In genomic region chr17:51288751-51289150, GRCm38 (mm10) we compare ENCODE assay signal across 8 mouse cellular contexts.
A peak's percentile ranks its signal among the peaks of the same experiment; 100 is the strongest.
DNase-seq lines count a peak whose midpoint lies in the region; ATAC-seq lines count a peak whose summit lies in the region.

No protein-coding gene starts in this region.

- intact Hi-C loops in gastrocnemius, postnatal 14 days (cut with DNase I; ENCODE audit: low total_unique reads) = no loop called here

- DNase-seq in frontal cortex, adult 2 months (ENCODE audit: extremely low spot score in 1 of 2, low spot score in 1 of 2) = peak; percentile 13 to 25
- peak; percentile 90 to 91 for DNase-seq in B cell, adult 2 months
- peak; percentile 28 for DNase-seq in c-Kit-positive CD71-negative TER-119-negative erythroid progenitor cells, embryonic 14.5 days (ENCODE audit: low read depth)
- DNase-seq in gastrocnemius, postnatal 14 days = peak; percentile 34
- DNase-seq in layer of hippocampus, postnatal 10 days (ENCODE audit: low spot score in 2 of 2) = peak; percentile 18 to 29
- peak; percentile 25 for DNase-seq in retina, embryonic 14.5 days (ENCODE audit: low spot score)
- DNase-seq in urinary bladder, postnatal 14 days (ENCODE audit: low spot score) = peak; percentile 28

- no peak for ATAC-seq in frontal cortex, adult (ENCODE audit: low TSS enrichment)

Comparison
In these comparisons a context has a peak if more than half of its experiments do, and no peak if none do; other contexts are left out.
1. DNase-seq: peak in every context shown above with its lines; median percentile 90 in B cell, adult 2 months; 34 in gastrocnemius, postnatal 14 days; 28 in c-Kit-positive CD71-negative TER-119-negative erythroid progenitor cells, embryonic 14.5 days; 28 in urinary bladder, postnatal 14 days; 25 in retina, embryonic 14.5 days; 24 in layer of hippocampus, postnatal 10 days; 19 in frontal cortex, adult 2 months.